Mouse (Mus musculus) lung, adult 2 months (tissue): ENCODE measurements at regions not wholly inside any gene's neighbourhood (a gene's known extent, or its start where the extent isn't known, plus 50 kb on each side); places are given as distances from the start of the nearest gene placed in this dataset.

Source experiments
- CTCF ChIP-seq: fragments of 200-500 bp; IDR thresholded peaks from 2 replicates; pipeline ENCODE4 v1.5.1; 2011; ENCODE audit warnings: mild to moderate bottlenecking, low read length, control low read depth; ENCODE audit not compliant: insufficient read depth
- POLR2A ChIP-seq: fragments of 200-500 bp; IDR thresholded peaks from 2 replicates; pipeline ENCODE4 v1.6.1; 2011; ENCODE audit warnings: low read depth, mild to moderate bottlenecking, control low read depth, low read length, borderline replicate concordance; ENCODE audit errors: extremely low read depth

DNA sequence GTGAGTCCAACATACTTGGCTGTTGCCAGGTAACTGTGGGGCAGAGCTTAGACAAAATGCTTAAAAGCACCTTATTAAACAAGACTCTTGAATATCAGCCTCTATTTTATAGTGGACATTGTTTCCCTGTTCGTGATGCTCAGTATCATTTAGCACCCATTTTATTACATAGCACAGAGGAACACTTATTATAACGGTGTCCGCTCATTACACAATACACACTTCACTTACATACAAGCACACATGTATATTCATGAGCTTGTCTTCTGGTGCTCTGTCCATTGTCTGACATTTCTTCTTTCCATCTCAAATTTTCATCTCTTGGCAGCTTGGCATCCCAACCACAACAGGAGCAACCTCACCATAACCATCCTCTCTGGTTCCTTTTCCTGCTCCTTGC, 475.5 kb upstream of the A830018L16Rik start:
- TF ChIP-seq CTCF = no peak
- no peak for TF ChIP-seq POLR2A
